In the genomic region with DNA sequence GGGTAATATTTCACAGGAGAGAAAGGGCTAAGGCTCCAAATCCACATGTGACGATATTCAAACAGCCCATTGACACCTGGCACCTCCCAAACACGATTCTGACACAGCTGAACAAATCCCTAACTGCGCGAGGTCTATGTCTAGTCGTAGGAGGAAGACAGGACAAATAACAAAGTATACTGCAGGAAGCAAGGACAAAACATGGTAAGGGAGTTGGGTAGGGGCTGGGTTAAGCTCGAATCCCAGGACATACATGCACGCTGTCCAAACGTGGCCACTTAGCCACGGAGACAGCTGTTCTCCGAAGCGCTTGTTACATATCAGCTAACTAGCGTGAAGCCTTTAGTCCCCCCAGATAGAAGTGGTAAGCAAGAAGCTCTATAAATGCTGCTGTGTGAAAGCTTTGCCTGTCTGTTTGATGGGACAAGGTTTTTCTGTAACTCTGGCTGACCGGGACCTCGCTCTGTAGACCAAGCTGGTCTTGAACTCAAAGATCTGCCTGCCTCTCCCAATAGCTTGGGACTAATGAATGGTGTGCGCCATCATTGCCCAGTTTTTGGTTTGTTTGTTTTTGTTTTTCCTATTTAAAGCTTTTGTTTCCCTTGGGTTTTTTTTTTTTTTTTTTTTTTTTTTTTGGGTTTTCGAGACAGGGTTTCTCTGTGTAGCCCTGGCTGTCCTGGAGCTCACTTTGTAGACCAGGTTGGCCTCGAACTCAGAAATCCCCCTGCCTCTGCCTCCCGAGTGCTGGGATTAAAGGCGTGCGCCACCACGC, we compare ENCODE assay signal across 8 mouse cellular contexts. TPM values are rescaled to one million over a fixed set of nuclear protein-coding genes. Genes with fewer than 3 reads are reported as not detected.
DNase-seq lines count a peak whose midpoint lies in the region; ATAC-seq and TF ChIP-seq lines count a peak whose summit lies in the region.

No protein-coding gene starts in this region.

- 0 out of 2 replicates have a peak overlapping the region, but pooled peaks have one; percentile 1 for H3K27ac ChIP-seq in cerebellum, adult 2 months (ENCODE audit: insufficient read depth, low read length)
- peak overlapping the region; percentile 88; the same call in 1 of the 2 replicates for H3K27ac ChIP-seq in intestine, postnatal 0 days (ENCODE audit: low read depth, low read length)
- H3K27ac ChIP-seq in midbrain, postnatal 0 days (ENCODE audit: low read depth, low read length), result peak overlapping the region; percentile 87

- H3K36me3 ChIP-seq in erythroblast, embryonic 14.5 days (ENCODE audit: control insufficient read depth), result peaks cover 31% of the 10 kb centered on the region
- H3K36me3 ChIP-seq in intestine, postnatal 0 days (ENCODE audit: control insufficient read depth, insufficient read depth), result no peaks in the 10 kb centered on the region
- peaks cover 5% of the 10 kb centered on the region; the same call in 1 of the 2 replicates for H3K36me3 ChIP-seq in midbrain, postnatal 0 days (ENCODE audit: insufficient read depth, low read length)

- TF ChIP-seq POLR2A in cerebellum, adult 2 months (IDR thresholded peaks at IDR 0.05; ENCODE audit: borderline replicate concordance, insufficient read depth, low read length), result no peak

- H3K27me3 ChIP-seq in cerebellum, adult 2 months (ENCODE audit: control insufficient read depth, insufficient read depth, low read length), result no peaks in the 10 kb centered on the region
- H3K27me3 ChIP-seq in erythroblast, embryonic 14.5 days (ENCODE audit: control insufficient read depth), result peaks cover 3% of the 10 kb centered on the region
- no peaks in the 10 kb centered on the region for H3K27me3 ChIP-seq in intestine, postnatal 0 days (replicated peaks; ENCODE audit: control insufficient read depth, insufficient read depth, low read length)
- no peaks in the 10 kb centered on the region for H3K27me3 ChIP-seq in midbrain, postnatal 0 days (ENCODE audit: insufficient read depth, low read length)

- peak overlapping the region; percentile 75 for H3K4me2 ChIP-seq in intestine, postnatal 0 days (replicated peaks; ENCODE audit: low read depth)
- peak overlapping the region; percentile 81 for H3K4me2 ChIP-seq in midbrain, postnatal 0 days (ENCODE audit: low read depth, low read length, poor library complexity, severe bottlenecking)

- WGBS in cerebellum, adult 2 months, result 33% methylated on average over 19 of the region's 21 CpGs
- WGBS in intestine, postnatal 0 days, result 36% methylated on average over 20 of the region's 21 CpGs
- 33% methylated on average over 19 of the region's 21 CpGs for WGBS in midbrain, postnatal 0 days

- peaks cover 3% of the 10 kb centered on the region; the same call in 1 of the 2 replicates for H3K4me1 ChIP-seq in cerebellum, adult 2 months (ENCODE audit: control insufficient read depth, insufficient read depth, low read length)
- H3K4me1 ChIP-seq in erythroblast, embryonic 14.5 days (ENCODE audit: control insufficient read depth), result peaks cover 51% of the 10 kb centered on the region
- H3K4me1 ChIP-seq in intestine, postnatal 0 days (replicated peaks; ENCODE audit: control insufficient read depth, insufficient read depth, low read length), result 0 out of 2 replicates have a peak, but pooled peaks cover 9% of the 10 kb centered on the region
- 0 out of 2 replicates have a peak, but pooled peaks cover 8% of the 10 kb centered on the region for H3K4me1 ChIP-seq in midbrain, postnatal 0 days (ENCODE audit: insufficient read depth, low read length)

- TF ChIP-seq CTCF in cerebellum, adult 2 months (IDR thresholded peaks at IDR 0.05; ENCODE audit: borderline replicate concordance, insufficient read depth, low read depth, low read length), result no peak
- TF ChIP-seq CTCF in intestine, postnatal 0 days (IDR thresholded peaks at IDR 0.05; ENCODE audit: low read depth), result no peak
- no peak for TF ChIP-seq CTCF in midbrain, postnatal 0 days (IDR thresholded peaks at IDR 0.05)

- peaks cover 17% of the 10 kb centered on the region for H3K9me3 ChIP-seq in erythroblast, embryonic 14.5 days (ENCODE audit: control insufficient read depth, low read length)
- H3K9me3 ChIP-seq in intestine, postnatal 0 days (ENCODE audit: control insufficient read depth), result no peaks in the 10 kb centered on the region
- H3K9me3 ChIP-seq in midbrain, postnatal 0 days (ENCODE audit: low read length), result no peaks in the 10 kb centered on the region; the same call in 1 of the 2 replicates

- peak overlapping the region; percentile 98 for H3K9ac ChIP-seq in intestine, postnatal 0 days (ENCODE audit: low read depth, low read length)
- H3K9ac ChIP-seq in midbrain, postnatal 0 days (replicated peaks; ENCODE audit: low read length, poor library complexity, severe bottlenecking), result peak overlapping the region; percentile 97

- ATAC-seq in CD4-positive, CD25-positive, alpha-beta regulatory T cell, adult 4 months, result peak; percentile 21
- peak; percentile 11; the same call in 1 of the 2 replicates for ATAC-seq in intestine, postnatal 0 days
- ATAC-seq in midbrain, postnatal 0 days (ENCODE audit: low FRiP score), result peak; percentile 33; the same call in 1 of the 2 replicates

- no peak for DNase-seq in cerebellum, adult 2 months
- no peak for DNase-seq in cerebellum, adult 11 months
- peak; percentile 1 for DNase-seq in midbrain, postnatal 0 days (ENCODE audit: low spot score)
- DNase-seq in left cerebral cortex, adult 11 months (ENCODE audit: low spot score), result no peak
- DNase-seq in cerebellum, postnatal 25 days, result no peak

- H3K4me3 ChIP-seq in cerebellum, adult 2 months (replicated peaks; ENCODE audit: insufficient read depth, low read depth, low read length), result peak overlapping the region; percentile 61
- H3K4me3 ChIP-seq in erythroblast, embryonic 14.5 days (replicated peaks), result peak overlapping the region; percentile 86
- peak overlapping the region; percentile 95 for H3K4me3 ChIP-seq in intestine, postnatal 0 days (ENCODE audit: low read depth, low read length)
- H3K4me3 ChIP-seq in midbrain, postnatal 0 days (ENCODE audit: low read depth, low read length), result peak overlapping the region; percentile 99

RNA-seq across cellular contexts. Expression of a gene that starts 0.5 kb away (rescaled TPM):
- polyA plus RNA-seq in cerebellum, adult 2 months (2012; rRNA removed), result 71.4 and 77.5 TPM in 2 replicates
- polyA plus RNA-seq in CD4-positive, CD25-positive, alpha-beta regulatory T cell, adult 4 months (2017; shearing (Covaris generic)), result 10 to 100 TPM; 72.6 to 91.8 TPM
- 3.9 and 5.1 TPM in 2 replicates for polyA plus RNA-seq in erythroblast, embryonic 14.5 days (2012)
- polyA plus RNA-seq in intestine, postnatal 0 days (2015; fragmentation: Nextera tagmentation; extraction: Ambion mirVana), result 36.8 and 39.7 TPM in 2 replicates
- 124 and 133 TPM in 2 replicates for total RNA-seq in midbrain, postnatal 0 days (2014; rRNA removed)
- polyA plus RNA-seq in midbrain, postnatal 0 days (2015; fragmentation: Nextera tagmentation; extraction: Ambion mirVana), result 115 and 122 TPM in 2 replicates

RNA-seq across cellular contexts. Expression of a gene that starts 6.2 kb away (rescaled TPM):
- polyA plus RNA-seq in cerebellum, adult 2 months (2012; rRNA removed), result not detected in 2 replicates
- not detected for polyA plus RNA-seq in CD4-positive, CD25-positive, alpha-beta regulatory T cell, adult 4 months (2017; shearing (Covaris generic))
- polyA plus RNA-seq in erythroblast, embryonic 14.5 days (2012), result not detected in 2 replicates
- polyA plus RNA-seq in intestine, postnatal 0 days (2015; fragmentation: Nextera tagmentation; extraction: Ambion mirVana), result not detected in 2 replicates
- total RNA-seq in midbrain, postnatal 0 days (2014; rRNA removed), result 2.0 TPM in 1 of 2 replicates, not detected in the other
- 0.12 TPM in 1 of 2 replicates, not detected in the other for polyA plus RNA-seq in midbrain, postnatal 0 days (2015; fragmentation: Nextera tagmentation; extraction: Ambion mirVana)

RNA-seq across cellular contexts. Expression of a gene that starts 26.9 kb away (rescaled TPM):
- 43.2 and 46.8 TPM in 2 replicates for polyA plus RNA-seq in cerebellum, adult 2 months (2012; rRNA removed)
- polyA plus RNA-seq in CD4-positive, CD25-positive, alpha-beta regulatory T cell, adult 4 months (2017; shearing (Covaris generic)), result 10 to 100 TPM; 49.8 to 60.5 TPM
- 0.81 and 1.1 TPM in 2 replicates for polyA plus RNA-seq in erythroblast, embryonic 14.5 days (2012)
- polyA plus RNA-seq in intestine, postnatal 0 days (2015; fragmentation: Nextera tagmentation; extraction: Ambion mirVana), result 19.1 and 19.6 TPM in 2 replicates
- 14.3 and 19.2 TPM in 2 replicates for total RNA-seq in midbrain, postnatal 0 days (2014; rRNA removed)
- 23.2 and 23.7 TPM in 2 replicates for polyA plus RNA-seq in midbrain, postnatal 0 days (2015; fragmentation: Nextera tagmentation; extraction: Ambion mirVana)

RNA-seq across cellular contexts. Expression of a gene that starts 47.5 kb away (rescaled TPM):
- polyA plus RNA-seq in cerebellum, adult 2 months (2012; rRNA removed), result 0.88 and 0.89 TPM in 2 replicates
- polyA plus RNA-seq in CD4-positive, CD25-positive, alpha-beta regulatory T cell, adult 4 months (2017; shearing (Covaris generic)), result not detected
- polyA plus RNA-seq in erythroblast, embryonic 14.5 days (2012), result not detected in 2 replicates
- 16.4 and 17.6 TPM in 2 replicates for polyA plus RNA-seq in intestine, postnatal 0 days (2015; fragmentation: Nextera tagmentation; extraction: Ambion mirVana)
- total RNA-seq in midbrain, postnatal 0 days (2014; rRNA removed), result not detected in 2 replicates
- 0.56 and 0.72 TPM in 2 replicates for polyA plus RNA-seq in midbrain, postnatal 0 days (2015; fragmentation: Nextera tagmentation; extraction: Ambion mirVana)

RNA-seq across cellular contexts. Expression of a gene that starts 48.1 kb away (rescaled TPM):
- 47.9 and 52.9 TPM in 2 replicates for polyA plus RNA-seq in cerebellum, adult 2 months (2012; rRNA removed)
- polyA plus RNA-seq in CD4-positive, CD25-positive, alpha-beta regulatory T cell, adult 4 months (2017; shearing (Covaris generic)), result 10 to 100 TPM; 70.7 to 89.2 TPM
- polyA plus RNA-seq in erythroblast, embryonic 14.5 days (2012), result 0.80 and 1.2 TPM in 2 replicates
- polyA plus RNA-seq in intestine, postnatal 0 days (2015; fragmentation: Nextera tagmentation; extraction: Ambion mirVana), result 47.5 and 52.2 TPM in 2 replicates
- total RNA-seq in midbrain, postnatal 0 days (2014; rRNA removed), result 42.1 and 42.6 TPM in 2 replicates
- 82.8 and 83.5 TPM in 2 replicates for polyA plus RNA-seq in midbrain, postnatal 0 days (2015; fragmentation: Nextera tagmentation; extraction: Ambion mirVana)

Comparison
In these comparisons a context has a peak if more than half of its experiments do, and no peak if none do; other contexts are left out.
1. H3K27ac ChIP-seq: peak in every context shown above with its lines; median percentile 88 in intestine, postnatal 0 days; 87 in midbrain, postnatal 0 days; 1 in cerebellum, adult 2 months.